Mouse (Mus musculus): ENCODE results near the gene Lamtor1. TPM values are rescaled to one million over a fixed set of nuclear protein-coding genes. Genes with fewer than 3 reads are reported as not detected.
A peak's percentile ranks its signal among the peaks of the same experiment; 100 is the strongest.

Lamtor1 gene
- polyA plus RNA-seq, 1 experiment from 2014 or later = 153 TPM

DNA sequence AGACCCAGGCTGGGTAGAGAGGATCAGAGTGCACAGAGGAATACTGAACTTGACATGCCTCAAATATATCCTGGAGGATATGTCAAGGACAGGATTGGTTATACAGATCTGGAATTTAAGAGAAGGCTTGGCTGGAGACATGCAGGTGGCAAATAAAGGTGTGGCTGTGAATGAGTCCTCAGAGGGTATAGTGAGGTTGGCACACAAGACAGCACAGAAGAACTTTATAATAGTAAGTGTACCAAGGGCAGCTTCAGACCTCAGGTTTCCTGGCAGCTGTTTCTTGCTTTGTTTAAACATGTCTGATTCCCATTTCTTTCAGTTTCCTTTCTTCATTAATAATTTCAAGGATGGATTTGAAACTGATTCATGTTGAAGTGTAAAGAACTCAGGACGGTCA lies 26.8 kb downstream of the Lamtor1 start:
- Histone ChIP-seq H3K36me3 (ENCODE audit: insufficient read depth, low read length) (no peaks in the 10 kb centered on the region), H3K4me3 (ENCODE audit: low read depth, low read length) (no peak overlapping the region), H3K4me1 (ENCODE audit: insufficient read depth, low read depth, low read length) (no peaks in the 10 kb centered on the region; the same call in 1 of the 2 replicates), H3K27me3 (replicated peaks; ENCODE audit: insufficient read depth, low read length) (no peaks in the 10 kb centered on the region), H3K27ac (ENCODE audit: low read length) (peak overlapping the region; percentile 70), H3K9ac (replicated peaks; ENCODE audit: low read depth) (peak overlapping the region; percentile 67; the same call in 1 of the 2 replicates), H3K9me3 (ENCODE audit: low read length) (no peaks in the 10 kb centered on the region), H3K4me2 (replicated peaks; ENCODE audit: low read depth, low read length) (peak overlapping the region; percentile 77; the same call in 1 of the 2 replicates)
- TF ChIP-seq CTCF (IDR thresholded peaks at IDR 0.05) (no peak), EP300 (IDR thresholded peaks at IDR 0.05) (0 out of 2 replicates have a peak, but pooled peaks have one; percentile 52)
- ATAC-seq = no peak
- WGBS = 41% methylated on average over 1 of the region's 1 CpGs
- DNase-seq (ENCODE audit: low spot score) = peak; percentile 75

DNA sequence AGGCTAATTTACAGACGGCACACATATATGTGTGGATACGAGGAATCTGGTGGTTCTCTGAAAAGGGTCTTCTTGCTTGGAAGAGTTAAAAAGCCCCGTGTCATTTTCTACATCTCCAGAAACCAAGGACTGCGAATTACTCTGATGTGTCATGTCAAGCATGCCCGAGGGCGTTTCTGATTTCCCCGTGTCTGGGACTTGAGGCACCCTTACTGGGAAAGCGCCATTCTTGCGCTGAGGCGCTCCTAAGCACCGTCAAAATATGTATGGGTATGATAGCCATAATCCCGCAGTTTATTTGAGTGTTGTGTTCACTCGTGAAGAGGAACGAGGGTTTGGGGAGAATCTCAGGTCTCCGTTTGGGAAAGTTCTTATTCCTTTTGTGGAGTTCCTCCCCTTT lies 27.6 kb downstream of the Lamtor1 start:
- WGBS = 2% methylated on average over 15 of the region's 15 CpGs
- Histone ChIP-seq H3K9ac (replicated peaks; ENCODE audit: low read depth) (peak overlapping the region; percentile 67), H3K27ac (ENCODE audit: low read length) (peak overlapping the region; percentile 70), H3K36me3 (ENCODE audit: insufficient read depth, low read length) (no peaks in the 10 kb centered on the region), H3K27me3 (replicated peaks; ENCODE audit: insufficient read depth, low read length) (no peaks in the 10 kb centered on the region), H3K4me2 (replicated peaks; ENCODE audit: low read depth, low read length) (peak overlapping the region; percentile 77), H3K4me3 (ENCODE audit: low read depth, low read length) (peak overlapping the region; percentile 69), H3K9me3 (ENCODE audit: low read length) (no peaks in the 10 kb centered on the region), H3K4me1 (ENCODE audit: insufficient read depth, low read depth, low read length) (no peaks in the 10 kb centered on the region; the same call in 1 of the 2 replicates)
- ATAC-seq (peak; percentile 42), DNase-seq (ENCODE audit: low spot score) (no peak)
- TF ChIP-seq CTCF (IDR thresholded peaks at IDR 0.05) = no peak
- TF ChIP-seq EP300 (IDR thresholded peaks at IDR 0.05) = no peak; the same call in 1 of the 2 replicates

DNA sequence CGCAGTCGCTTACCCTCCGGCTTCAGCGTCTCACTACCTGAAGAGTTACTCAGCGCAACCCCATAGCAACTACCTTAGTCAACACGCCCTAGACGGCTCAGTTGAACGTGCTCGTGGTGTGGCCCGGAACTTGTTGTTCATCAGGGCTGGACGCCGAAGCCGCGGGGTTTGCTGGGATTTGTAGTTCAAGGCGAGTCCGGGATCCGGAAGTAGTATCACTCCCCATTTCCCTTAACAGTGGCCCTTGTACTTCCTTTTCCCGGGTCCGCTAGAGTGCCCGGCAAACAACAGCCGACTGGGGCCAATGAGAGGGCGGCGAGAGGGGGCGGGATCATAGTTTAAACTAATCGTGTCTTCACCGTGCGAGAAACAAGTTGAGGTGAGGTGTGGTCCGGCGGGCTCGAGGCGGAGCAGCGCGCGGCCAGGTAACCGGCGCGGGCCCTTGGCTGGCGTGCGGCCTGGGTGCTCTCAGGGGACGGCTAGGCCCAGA lies 28.1 kb downstream of the Lamtor1 start, which contains the start of the genes Lrrc51 and Numa1:
Lrrc51 (minus strand) TSS at position 145 of the 490 bp plus-strand sequence.
Numa1 (plus strand) TSS at position 361 of the 490 bp plus-strand sequence.
- 2% methylated on average over 40 of the region's 40 CpGs for WGBS
- Histone ChIP-seq H3K4me2 (replicated peaks; ENCODE audit: low read depth, low read length) (peak within 1 kb of the TSS; percentile 77), H3K27me3 (replicated peaks; ENCODE audit: insufficient read depth, low read length) (no peaks in the 10 kb centered on the region), H3K4me1 (ENCODE audit: insufficient read depth, low read depth, low read length) (no peaks in the 10 kb centered on the region; the same call in 1 of the 2 replicates), H3K9me3 (ENCODE audit: low read length) (no peaks in the 10 kb centered on the region), H3K4me3 (ENCODE audit: low read depth, low read length) (peak within 1 kb of the TSS; percentile 69), H3K9ac (replicated peaks; ENCODE audit: low read depth) (peak within 1 kb of the TSS; percentile 67), H3K27ac (ENCODE audit: low read length) (peak within 1 kb of the TSS; percentile 86), H3K36me3 (ENCODE audit: insufficient read depth, low read length) (no peaks in the 10 kb centered on the region)
- DNase-seq (ENCODE audit: low spot score) (peak; percentile 99), ATAC-seq (peak; percentile 98)
- TF ChIP-seq CTCF (IDR thresholded peaks at IDR 0.05) = no peak
- TF ChIP-seq EP300 (IDR thresholded peaks at IDR 0.05) = peak; percentile 4

DNA sequence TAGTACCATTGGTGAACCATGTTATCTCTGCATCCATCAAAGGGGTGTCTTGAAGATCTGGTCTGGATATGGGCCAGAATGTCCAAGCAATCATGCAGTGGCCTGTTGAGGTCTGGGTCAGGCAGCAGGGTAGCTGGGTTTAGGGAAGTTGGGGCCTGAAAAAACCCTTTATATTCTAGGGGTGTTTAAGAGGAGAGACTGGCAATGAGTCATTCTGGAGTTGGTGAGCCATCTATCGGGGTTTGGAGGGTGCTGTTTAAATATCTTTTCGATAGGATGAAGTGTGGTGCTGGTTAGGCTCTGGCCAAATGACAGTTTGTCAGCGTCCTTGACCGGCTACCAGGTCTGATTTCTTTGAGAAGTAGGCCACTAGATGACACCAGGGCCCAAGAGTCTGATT lies 30.3 kb downstream of the Lamtor1 start:
- 95% methylated on average over 4 of the region's 4 CpGs for WGBS
- no peaks in the 10 kb centered on the region for H3K36me3 ChIP-seq (ENCODE audit: insufficient read depth, low read length)
- H3K27me3 ChIP-seq (replicated peaks; ENCODE audit: insufficient read depth, low read length) = no peaks in the 10 kb centered on the region
- DNase-seq (ENCODE audit: low spot score) = no peak
- H3K9ac ChIP-seq (replicated peaks; ENCODE audit: low read depth) = no peak overlapping the region
- H3K4me3 ChIP-seq (ENCODE audit: low read depth, low read length) = no peak overlapping the region
- no peaks in the 10 kb centered on the region; the same call in 1 of the 2 replicates for H3K4me1 ChIP-seq (ENCODE audit: insufficient read depth, low read depth, low read length)
- no peaks in the 10 kb centered on the region for H3K9me3 ChIP-seq (ENCODE audit: low read length)
- TF ChIP-seq EP300 (IDR thresholded peaks at IDR 0.05) (no peak), CTCF (IDR thresholded peaks at IDR 0.05) (no peak)
- ATAC-seq = no peak
- no peak overlapping the region for H3K27ac ChIP-seq (ENCODE audit: low read length)
- H3K4me2 ChIP-seq (replicated peaks; ENCODE audit: low read depth, low read length) = no peak overlapping the region

DNA sequence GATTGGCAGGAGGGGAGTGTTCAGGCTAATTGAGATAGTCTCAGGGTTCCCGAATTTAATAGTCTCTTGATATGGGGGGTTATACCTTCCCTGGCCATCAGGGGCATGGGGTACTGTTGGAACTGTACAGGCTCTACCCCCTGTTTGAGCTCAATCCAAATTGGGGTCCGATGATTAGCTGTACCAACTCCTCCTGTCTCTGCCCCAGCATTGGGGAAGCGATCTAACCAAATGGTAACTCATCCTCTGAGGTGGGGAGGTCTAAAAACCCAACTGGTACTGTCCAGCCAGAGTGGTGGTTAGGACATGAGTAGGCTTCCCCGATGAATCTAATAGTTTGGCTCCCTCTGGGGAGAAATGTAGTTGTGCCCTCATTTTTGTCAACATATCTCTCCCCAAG lies 31.3 kb downstream of the Lamtor1 start:
- Histone ChIP-seq H3K27ac (ENCODE audit: low read length) (no peak overlapping the region), H3K4me2 (replicated peaks; ENCODE audit: low read depth, low read length) (no peak overlapping the region), H3K4me3 (ENCODE audit: low read depth, low read length) (no peak overlapping the region), H3K27me3 (replicated peaks; ENCODE audit: insufficient read depth, low read length) (no peaks in the 10 kb centered on the region), H3K36me3 (ENCODE audit: insufficient read depth, low read length) (no peaks in the 10 kb centered on the region), H3K9ac (replicated peaks; ENCODE audit: low read depth) (no peak overlapping the region), H3K9me3 (ENCODE audit: low read length) (no peaks in the 10 kb centered on the region), H3K4me1 (ENCODE audit: insufficient read depth, low read depth, low read length) (no peaks in the 10 kb centered on the region; the same call in 1 of the 2 replicates)
- WGBS = 98% methylated on average over 4 of the region's 4 CpGs
- ATAC-seq (no peak), DNase-seq (ENCODE audit: low spot score) (no peak)
- no peak for TF ChIP-seq EP300 (IDR thresholded peaks at IDR 0.05)
- TF ChIP-seq CTCF (IDR thresholded peaks at IDR 0.05) = no peak

DNA sequence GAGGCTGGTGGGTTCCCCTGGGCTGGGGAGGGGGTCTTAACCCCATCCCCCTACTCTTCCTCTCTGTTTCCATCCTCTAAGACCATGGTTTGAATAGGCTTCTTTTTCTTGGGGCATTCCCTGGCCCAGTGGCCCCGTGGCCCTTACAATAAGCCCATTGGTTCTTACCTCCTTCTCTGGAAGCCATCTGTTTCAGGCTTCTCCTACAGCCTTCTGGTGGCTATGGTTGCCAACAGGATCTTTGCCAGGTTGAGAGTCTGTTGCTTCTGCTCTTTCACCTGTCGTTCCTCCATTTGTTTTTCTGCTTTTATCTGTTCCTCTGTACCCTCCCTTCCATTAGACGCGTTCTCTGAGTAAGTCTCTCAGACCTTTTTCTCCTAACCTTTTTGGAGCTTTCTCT lies 31.9 kb downstream of the Lamtor1 start:
- no peaks in the 10 kb centered on the region for H3K27me3 ChIP-seq (replicated peaks; ENCODE audit: insufficient read depth, low read length)
- no peaks in the 10 kb centered on the region; the same call in 1 of the 2 replicates for H3K4me1 ChIP-seq (ENCODE audit: insufficient read depth, low read depth, low read length)
- no peak overlapping the region for H3K27ac ChIP-seq (ENCODE audit: low read length)
- DNase-seq (ENCODE audit: low spot score) (no peak), ATAC-seq (no peak)
- WGBS = 94% methylated on average over 4 of the region's 4 CpGs
- H3K9me3 ChIP-seq (ENCODE audit: low read length) = no peaks in the 10 kb centered on the region
- no peak overlapping the region for H3K4me3 ChIP-seq (ENCODE audit: low read depth, low read length)
- H3K36me3 ChIP-seq (ENCODE audit: insufficient read depth, low read length) = no peaks in the 10 kb centered on the region
- H3K4me2 ChIP-seq (replicated peaks; ENCODE audit: low read depth, low read length) = no peak overlapping the region
- no peak for TF ChIP-seq EP300 (IDR thresholded peaks at IDR 0.05)
- TF ChIP-seq CTCF (IDR thresholded peaks at IDR 0.05) = no peak
- no peak overlapping the region for H3K9ac ChIP-seq (replicated peaks; ENCODE audit: low read depth)
